ENCODE assay signal across 7 mouse cellular contexts in the genomic region with DNA sequence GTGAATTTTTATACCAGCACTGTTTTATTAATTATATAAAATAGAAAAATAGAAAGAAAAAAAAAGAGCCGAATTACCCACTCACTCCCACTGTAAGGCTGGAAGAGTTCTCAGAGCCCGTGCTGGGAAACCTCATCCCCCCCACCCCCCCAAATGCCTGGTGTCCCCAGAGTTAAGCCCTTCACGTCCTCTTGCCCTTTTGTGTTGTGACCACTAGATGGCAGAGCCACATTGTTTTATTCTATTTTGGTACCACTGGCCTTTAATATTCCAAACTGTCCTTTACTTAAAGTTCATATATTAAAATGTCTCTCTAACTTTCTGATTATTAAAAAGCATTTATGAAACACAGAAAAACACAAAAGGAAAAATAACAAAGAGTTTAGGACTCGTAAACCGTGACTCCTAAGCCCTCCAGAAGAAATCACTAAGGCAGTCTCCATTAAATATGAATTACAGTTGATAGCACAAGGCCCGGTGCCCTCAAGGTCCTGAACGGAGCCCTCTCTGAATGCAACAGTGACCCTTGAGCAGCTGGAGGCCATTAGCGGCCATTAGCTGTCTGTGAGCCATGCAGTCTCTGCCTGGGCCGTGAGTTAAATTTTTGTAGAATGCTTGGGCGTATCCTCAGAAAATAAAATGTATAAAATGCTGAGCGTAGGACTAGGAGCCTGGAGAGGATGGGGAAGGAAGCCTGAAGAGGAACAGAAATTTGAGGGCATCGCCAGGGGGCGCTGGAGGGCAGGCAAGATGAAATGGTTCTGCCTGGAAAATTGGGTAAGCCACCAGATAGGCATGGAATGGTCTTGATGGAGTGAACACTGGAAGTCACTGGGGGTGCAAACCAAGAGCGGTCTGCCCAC. TPM values are rescaled to one million over a fixed set of nuclear protein-coding genes. Genes with fewer than 3 reads are reported as not detected.
DNase-seq lines count a peak whose midpoint lies in the region; ATAC-seq lines count a peak whose summit lies in the region.

No protein-coding gene starts in this region.

- H3K9me3 ChIP-seq in midbrain, embryonic 15.5 days: no peaks in the 10 kb centered on the region

- H3K27me3 ChIP-seq in midbrain, embryonic 15.5 days (replicated peaks): no peaks in the 10 kb centered on the region

- no peaks in the 10 kb centered on the region for H3K36me3 ChIP-seq in midbrain, embryonic 15.5 days (replicated peaks)

- intact Hi-C loops in gastrocnemius, postnatal 14 days (cut with DNase I; ENCODE audit: low total_unique reads): loop anchor here (10.0 kb wide), 1 partner anchor 352 kb away; no protein-coding TSS in a partner anchor
- intact Hi-C loops in left cerebral cortex, postnatal 4 days (cut with DNase I): loop anchor here (5.0 kb wide), 1 partner anchor 355 kb away; no protein-coding TSS in a partner anchor

- no peak overlapping the region for H3K4me2 ChIP-seq in midbrain, embryonic 15.5 days

- DNase-seq in adrenal gland, adult 8-10 months: peak; percentile 64
- DNase-seq in embryo, embryonic 10.5 days (ENCODE audit: low spot score): peak; percentile 84
- peak; percentile 85 for DNase-seq in gastrocnemius, postnatal 14 days
- DNase-seq in kidney, adult 11 months: peak; percentile 84
- peak; percentile 91 for DNase-seq in left cerebral cortex, postnatal 4 days
- DNase-seq in spleen, adult 18-20 months: peak; percentile 37 to 77

- H3K9ac ChIP-seq in midbrain, embryonic 15.5 days: no peak overlapping the region

- 0 out of 2 replicates have a peak overlapping the region, but pooled peaks have one; percentile 39 for H3K27ac ChIP-seq in midbrain, embryonic 15.5 days

- WGBS in midbrain, embryonic 15.5 days: 30% methylated on average over 14 of the region's 14 CpGs

- ATAC-seq in midbrain, embryonic 15.5 days (replicated peaks): peak; percentile 54; the same call in 1 of the 2 replicates

- H3K4me1 ChIP-seq in midbrain, embryonic 15.5 days: peaks cover 19% of the 10 kb centered on the region

- no peak overlapping the region for H3K4me3 ChIP-seq in midbrain, embryonic 15.5 days

RNA-seq across cellular contexts. Expression of gene Casp7, which starts 25.8 kb away (rescaled TPM):
- 10 to 100 TPM in 1 of 4 experiments, 1 to 10 TPM in 3; 5.3 to 12.2 (median 7.7) TPM for total RNA-seq in adrenal gland, adult 8-10 months (2022)
- total RNA-seq in gastrocnemius, postnatal 14 days (2021): 1 to 10 TPM; 6.2 to 7.7 TPM
- total RNA-seq in left cerebral cortex, postnatal 4 days (2021): 10 to 100 TPM; 14.0 to 15.4 TPM
- polyA plus RNA-seq in midbrain, embryonic 15.5 days (2015; fragmentation: Nextera tagmentation; extraction: Ambion mirVana): 22.0 and 23.5 TPM in 2 replicates

RNA-seq across cellular contexts. Expression of gene Nrap, which starts 32.9 kb away (rescaled TPM):
- under 1 TPM in 2 of 4 experiments, not detected in 2; 0.12 to 0.16 TPM for total RNA-seq in adrenal gland, adult 8-10 months (2022)
- 100 to 1,000 TPM; 506 to 571 TPM for total RNA-seq in gastrocnemius, postnatal 14 days (2021)
- under 1 TPM; 0.44 to 0.54 TPM for total RNA-seq in left cerebral cortex, postnatal 4 days (2021)
- 0.49 and 0.56 TPM in 2 replicates for polyA plus RNA-seq in midbrain, embryonic 15.5 days (2015; fragmentation: Nextera tagmentation; extraction: Ambion mirVana)

RNA-seq across cellular contexts. Expression of gene Plekhs1, which starts 38.7 kb away (rescaled TPM):
- under 1 TPM in 3 of 4 experiments, not detected in 1; 0.10 to 0.43 (median 0.13) TPM for total RNA-seq in adrenal gland, adult 8-10 months (2022)
- total RNA-seq in gastrocnemius, postnatal 14 days (2021): under 1 TPM; 0.09 to 0.21 TPM
- under 1 TPM; 0.48 to 0.50 TPM for total RNA-seq in left cerebral cortex, postnatal 4 days (2021)
- 0.22 and 0.39 TPM in 2 replicates for polyA plus RNA-seq in midbrain, embryonic 15.5 days (2015; fragmentation: Nextera tagmentation; extraction: Ambion mirVana)

Comparison
In these comparisons a context has a peak if more than half of its experiments do, and no peak if none do; other contexts are left out.
1. RNA of gene Nrap, which starts 32.9 kb away (total RNA-seq): 506 to 571 TPM in gastrocnemius, postnatal 14 days; 0.44 to 0.54 TPM in left cerebral cortex, postnatal 4 days and 0.12 to 0.16 TPM in adrenal gland, adult 8-10 months; every median in the first group is over 100 times any median in the second.
2. Peak in every context shown above with its lines, with median percentiles within 50 percentile points of each other: DNase-seq.